Mouse (Mus musculus): Measurements from ENCODE around the gene Fcgr1. TPM values are rescaled to one million over a fixed set of nuclear protein-coding genes. Genes with fewer than 3 reads are reported as not detected.
"Not testable (repeated sequence)": the region's sequence is repeated elsewhere in the genome, so short reads cannot be mapped to it uniquely, and the experiment has no call there.

The Fcgr1 gene
- total RNA-seq (2015; ENCODE audit: low replicate concordance) (3.8 and 5.0 TPM in 2 replicates), total RNA-seq (2017; ENCODE audit: low replicate concordance) (4.1 TPM in 1 of 2 replicates, not detected in the other)

DNA sequence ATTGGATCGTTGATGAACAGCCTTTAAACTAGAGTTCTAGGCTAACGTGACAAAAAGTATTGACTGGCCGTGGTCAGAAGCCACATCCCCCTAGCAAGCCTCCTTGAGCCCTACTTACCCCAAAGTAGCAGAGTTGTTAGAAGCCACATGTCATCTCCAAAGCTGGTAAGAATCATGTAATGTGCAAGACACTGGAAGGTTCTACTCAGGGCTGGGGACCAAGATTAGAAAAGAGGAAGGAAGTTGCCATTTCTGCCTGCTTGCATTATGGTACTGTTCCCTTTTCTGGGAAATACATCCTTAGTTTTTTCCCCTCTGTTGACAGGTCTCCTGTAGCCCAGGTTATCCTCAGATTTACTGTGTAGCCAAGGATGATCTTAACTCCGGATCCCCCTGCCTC, at the start of gene Fcgr1:
Gene Fcgr1, minus strand, starts transcription at position 183 of the 400 bp plus-strand sequence.
- ATAC-seq (replicated peaks; ENCODE audit: low FRiP score, poor library complexity, severe bottlenecking), result no peak

DNA sequence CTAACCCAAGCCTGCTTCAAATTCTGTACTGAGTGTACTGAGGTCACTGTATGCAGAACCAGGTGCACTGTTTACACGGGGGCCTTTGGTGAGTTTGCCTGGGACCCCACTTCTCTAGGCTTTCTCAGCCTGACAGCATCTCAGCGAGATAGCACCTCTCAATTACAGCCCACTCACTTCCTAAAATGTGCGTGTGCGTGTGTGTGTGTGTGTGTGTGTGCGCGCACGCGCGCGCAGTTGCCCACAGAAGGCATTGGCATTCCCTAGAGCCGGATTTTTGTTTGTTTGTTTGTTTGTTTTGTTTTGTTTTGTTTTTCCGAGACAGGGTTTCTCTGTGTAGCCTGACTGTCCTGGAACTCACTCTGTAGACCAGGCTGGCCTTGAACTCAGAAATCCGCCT, 48.9 kb upstream of the Fcgr1 start:
- not testable (repeated sequence) for ATAC-seq (replicated peaks; ENCODE audit: low FRiP score, poor library complexity, severe bottlenecking)

DNA sequence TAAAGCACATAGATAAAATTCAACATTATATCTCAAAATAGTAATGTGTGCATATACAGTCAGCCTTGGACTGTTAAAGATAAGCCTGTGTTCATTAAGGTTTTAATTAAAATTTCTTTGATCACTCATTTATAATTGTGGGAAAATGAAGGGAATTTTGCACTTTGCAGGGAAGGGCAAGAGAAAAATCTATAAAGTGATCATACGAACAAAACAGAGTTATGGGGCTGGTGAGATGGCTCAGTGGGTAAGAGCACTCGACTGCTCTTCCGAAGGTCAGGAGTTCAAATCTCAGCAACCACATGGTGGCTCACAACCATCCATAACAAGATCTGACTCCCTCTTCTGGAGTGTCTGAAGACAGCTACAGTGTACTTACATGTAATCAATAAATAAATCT, 48.3 kb upstream of the Fcgr1 start:
- not testable (repeated sequence) for ATAC-seq (replicated peaks; ENCODE audit: low FRiP score, poor library complexity, severe bottlenecking)

DNA sequence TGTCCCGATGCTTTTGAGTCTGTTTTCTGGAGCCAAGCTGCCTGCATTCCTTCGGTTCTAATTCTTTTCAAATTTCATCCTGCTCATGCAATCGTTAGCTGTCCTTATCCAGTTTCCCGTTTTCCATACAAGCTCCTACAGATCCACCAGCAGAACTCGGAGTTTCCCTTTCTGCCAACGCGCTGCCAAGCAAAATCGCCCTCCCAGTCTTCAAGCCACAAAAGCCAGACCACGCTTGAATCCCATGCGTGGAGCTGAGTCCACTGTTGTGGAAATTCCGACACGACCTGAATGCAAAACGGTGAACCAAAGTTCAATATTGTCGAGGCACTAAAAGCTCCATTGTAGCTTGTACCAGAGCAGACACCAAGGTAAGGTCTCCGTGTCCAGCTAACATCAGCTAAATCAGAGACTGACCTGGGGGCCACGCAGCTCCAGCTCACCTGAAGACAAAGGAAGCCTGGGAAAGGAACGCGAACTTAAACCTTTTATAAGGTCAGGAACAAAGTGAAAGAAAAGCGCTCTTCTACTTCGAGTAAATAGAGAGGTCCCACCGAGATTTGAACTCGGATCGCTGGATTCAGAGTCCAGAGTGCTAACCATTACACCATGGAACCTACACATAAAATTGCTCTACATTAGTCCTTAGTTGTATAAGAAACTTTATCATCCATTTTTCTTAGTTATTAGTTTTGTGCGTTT, 47.0 kb upstream of the Fcgr1 start:
- no peak for ATAC-seq (replicated peaks; ENCODE audit: low FRiP score, poor library complexity, severe bottlenecking)

DNA sequence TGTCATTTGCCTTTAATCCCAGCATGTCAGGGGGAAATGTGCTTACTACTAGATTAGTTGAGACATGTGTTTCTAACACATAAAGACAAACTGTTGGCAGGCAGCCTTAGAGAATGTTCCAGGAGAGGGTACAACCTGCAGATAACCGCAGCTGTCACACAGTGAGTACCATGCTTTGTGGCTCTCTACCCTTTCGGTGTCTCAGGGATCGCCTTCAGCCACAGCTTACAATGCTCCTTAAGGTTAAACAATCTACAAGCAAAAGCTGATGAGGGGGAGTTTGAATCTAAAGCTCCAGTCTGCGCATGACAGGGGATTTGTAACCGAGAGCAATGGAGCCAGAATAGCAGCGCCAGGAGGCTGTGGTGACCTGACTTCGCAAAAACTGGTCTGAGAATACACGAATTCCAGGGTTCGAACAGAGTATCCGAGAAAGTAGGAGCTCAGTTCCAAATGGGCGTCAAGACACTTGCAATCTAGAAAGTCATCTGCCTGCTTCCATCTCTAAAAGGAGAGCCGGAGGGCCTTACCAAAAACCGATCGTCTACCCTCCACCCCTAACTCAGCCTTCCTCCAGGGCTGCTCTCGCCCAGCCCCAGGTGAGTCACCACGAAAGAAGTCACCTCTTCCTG, 45.2 kb upstream of the Fcgr1 start:
- ATAC-seq (replicated peaks; ENCODE audit: low FRiP score, poor library complexity, severe bottlenecking), result no peak

DNA sequence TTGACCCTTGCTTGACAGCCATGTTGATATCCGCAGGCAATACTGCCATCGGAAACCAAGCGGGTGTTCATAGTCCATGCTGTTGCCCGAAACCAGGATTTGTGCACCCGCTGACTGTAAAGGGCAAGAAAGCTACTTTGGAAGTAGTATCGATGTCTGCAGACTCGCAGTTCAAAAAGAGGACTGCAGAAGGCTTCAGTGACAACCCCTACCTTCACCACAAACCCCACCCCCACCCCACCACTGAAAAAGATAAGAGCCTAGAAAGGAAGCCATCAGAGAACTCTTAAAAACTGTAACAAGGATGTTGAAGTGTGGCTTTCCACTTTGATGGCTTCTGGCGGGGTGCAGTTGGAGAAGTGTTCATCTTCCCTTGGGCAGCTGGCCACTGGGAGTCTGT, 44.3 kb upstream of the Fcgr1 start:
- ATAC-seq (replicated peaks; ENCODE audit: low FRiP score, poor library complexity, severe bottlenecking), result no peak

DNA sequence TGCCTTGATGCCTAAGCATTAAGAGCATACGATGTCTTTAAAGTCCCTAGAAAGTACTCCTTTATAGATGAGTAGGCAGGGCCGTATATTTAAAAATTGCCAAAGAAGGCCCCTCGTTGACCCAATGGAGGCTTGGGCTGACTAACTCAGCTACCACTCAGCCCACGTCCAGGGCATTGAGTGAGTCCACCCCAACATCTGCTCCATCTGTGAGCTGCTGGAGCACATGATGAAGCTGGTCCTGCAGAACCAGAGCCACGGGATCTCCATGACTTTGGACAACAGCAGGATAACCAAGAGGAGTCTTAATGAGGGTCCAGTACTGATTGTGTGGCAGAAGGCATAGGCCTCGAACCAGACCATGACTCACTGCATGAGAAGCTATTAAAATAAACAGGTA, 43.5 kb upstream of the Fcgr1 start:
- ATAC-seq (replicated peaks; ENCODE audit: low FRiP score, poor library complexity, severe bottlenecking), result no peak

DNA sequence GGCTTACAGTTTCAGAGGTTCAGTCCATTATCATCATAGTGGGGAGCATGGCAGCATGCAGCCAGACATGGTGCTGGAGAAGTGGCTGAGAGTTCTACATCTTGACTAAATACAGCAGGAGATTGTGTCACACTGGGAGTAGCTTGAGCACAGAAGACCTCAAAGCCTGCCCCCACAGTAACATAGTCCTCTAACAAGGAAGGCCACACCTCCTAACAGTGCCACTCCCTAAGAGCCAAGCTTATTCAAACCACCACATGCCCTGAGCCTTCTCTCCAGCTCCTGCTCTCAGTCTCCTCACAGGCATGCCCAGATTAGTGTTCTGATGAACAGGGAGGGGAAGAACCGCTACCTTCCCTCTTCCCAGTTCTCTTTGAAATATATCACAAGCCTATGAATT, 42.9 kb upstream of the Fcgr1 start:
- ATAC-seq (replicated peaks; ENCODE audit: low FRiP score, poor library complexity, severe bottlenecking), result no peak

DNA sequence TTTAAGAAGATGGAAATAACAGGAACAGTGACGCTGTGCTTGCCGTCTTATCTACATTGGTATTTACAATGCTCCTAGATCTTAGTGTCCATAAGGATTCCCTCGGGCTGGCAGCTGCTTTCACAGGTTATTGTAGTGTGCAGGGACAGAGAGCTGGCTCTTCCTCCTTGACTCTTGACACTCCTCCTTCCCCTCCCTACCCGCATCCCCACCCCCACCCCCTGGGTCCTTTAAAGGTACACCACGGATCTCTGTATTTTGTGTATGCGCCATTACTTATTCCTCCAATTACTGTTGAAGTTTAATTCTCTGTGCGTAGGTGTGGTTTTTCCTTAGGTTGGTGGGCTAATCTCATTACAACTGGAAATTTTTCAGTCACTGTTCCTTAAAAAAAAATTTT, 41.8 kb upstream of the Fcgr1 start:
- no peak for ATAC-seq (replicated peaks; ENCODE audit: low FRiP score, poor library complexity, severe bottlenecking)

DNA sequence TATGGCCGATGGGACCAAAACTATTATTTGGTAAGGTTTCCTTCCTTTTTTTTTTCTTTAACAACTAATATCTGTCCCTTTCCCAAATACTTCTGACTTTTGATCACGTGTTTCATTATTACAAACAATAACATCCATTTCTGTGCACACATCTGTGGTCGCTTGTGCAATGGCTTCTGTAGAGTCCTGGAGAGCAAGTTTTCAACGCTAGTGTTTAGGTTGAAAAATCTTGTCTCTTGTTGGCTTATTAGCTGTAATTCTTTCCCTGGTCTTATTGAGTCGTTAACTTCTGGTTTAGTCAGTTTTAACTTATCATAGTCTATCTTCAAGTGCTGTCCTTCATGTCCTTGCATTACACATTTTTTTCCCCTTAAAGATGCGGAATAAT, 41.4 kb upstream of the Fcgr1 start:
- no peak for ATAC-seq (replicated peaks; ENCODE audit: low FRiP score, poor library complexity, severe bottlenecking)

DNA sequence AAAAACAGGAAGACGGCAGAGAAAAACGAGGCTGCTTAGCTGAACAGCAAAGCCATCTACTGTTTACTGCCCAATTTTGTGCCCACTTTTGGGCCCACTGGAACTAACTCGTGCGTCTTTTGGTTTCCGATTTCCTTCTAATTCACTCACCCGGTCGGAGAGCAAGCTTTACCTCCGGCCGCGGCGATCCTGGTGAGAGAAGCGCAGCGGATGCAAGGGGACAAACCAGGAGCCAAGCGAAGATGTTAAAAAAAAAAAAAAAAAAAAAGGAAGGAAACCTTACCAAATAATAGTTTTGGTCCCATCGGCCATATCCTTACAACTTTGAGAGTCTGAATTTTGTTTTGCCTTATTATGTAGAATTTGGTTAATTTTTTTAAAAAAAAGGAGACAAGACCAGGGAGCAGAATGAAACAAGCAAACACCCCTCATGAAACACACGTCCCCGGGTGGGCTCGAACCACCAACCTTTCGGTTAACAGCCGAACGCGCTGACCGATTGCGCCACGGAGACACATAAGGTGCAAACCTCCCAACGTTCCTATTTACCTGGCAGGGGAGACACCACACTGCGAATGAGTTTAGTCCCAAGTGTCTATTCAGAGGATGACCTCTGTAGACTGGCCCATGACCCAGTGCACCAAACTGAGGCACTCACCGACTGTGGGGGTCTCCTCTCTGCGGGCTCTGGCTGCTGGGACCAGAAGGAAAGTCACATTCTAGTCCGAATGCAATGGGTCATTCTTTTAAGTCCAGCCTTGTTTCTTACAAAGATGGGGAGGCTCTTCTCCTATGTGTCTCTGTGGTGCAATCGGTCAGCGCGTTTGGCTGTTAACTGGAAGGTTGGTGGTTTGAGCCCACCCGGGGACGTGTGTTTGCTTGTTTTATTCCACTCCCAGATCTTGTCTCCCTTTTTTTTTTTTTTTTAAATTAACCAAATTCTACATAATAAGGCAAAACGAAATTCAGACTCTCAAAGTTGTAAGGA, 40.7 kb upstream of the Fcgr1 start:
- no peak for ATAC-seq (replicated peaks; ENCODE audit: low FRiP score, poor library complexity, severe bottlenecking)

DNA sequence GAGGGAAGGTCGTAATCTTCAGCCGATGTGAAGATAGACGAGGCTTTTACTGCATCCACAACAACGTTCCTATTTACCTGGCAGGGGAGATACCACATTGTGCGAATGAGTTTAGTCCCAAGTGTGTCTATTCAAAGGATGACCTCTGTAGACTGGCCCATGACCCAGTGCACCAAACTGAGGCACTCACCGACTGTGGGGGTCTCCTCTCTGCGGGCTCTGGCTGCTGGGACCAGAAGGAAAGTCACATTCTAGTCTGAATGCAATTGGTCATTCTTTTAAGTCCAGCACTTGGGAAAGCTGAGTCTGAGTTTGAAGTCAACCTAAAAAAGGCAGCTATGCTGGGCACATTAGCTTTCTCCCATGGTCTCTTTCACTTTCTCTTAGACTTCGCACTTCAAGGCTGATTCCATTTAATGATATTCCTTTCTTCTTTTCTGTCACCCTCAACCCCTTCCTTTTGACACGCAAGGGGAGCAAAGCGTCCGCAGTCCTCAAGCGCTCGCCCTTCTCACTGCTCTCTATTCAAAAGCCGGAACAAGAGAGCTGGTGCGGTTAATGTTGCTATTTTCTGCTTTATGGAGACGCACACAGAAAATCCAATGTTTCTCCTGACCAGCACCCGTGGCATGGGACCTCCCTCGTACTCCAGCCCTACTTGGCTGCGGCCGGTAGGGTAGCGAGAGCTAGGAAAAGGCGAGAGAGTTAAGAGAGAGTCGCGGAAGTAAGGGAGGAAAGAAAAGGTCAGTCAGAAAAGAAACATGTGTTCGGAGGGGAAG, 39.8 kb upstream of the Fcgr1 start:
- no peak for ATAC-seq (replicated peaks; ENCODE audit: low FRiP score, poor library complexity, severe bottlenecking)

DNA sequence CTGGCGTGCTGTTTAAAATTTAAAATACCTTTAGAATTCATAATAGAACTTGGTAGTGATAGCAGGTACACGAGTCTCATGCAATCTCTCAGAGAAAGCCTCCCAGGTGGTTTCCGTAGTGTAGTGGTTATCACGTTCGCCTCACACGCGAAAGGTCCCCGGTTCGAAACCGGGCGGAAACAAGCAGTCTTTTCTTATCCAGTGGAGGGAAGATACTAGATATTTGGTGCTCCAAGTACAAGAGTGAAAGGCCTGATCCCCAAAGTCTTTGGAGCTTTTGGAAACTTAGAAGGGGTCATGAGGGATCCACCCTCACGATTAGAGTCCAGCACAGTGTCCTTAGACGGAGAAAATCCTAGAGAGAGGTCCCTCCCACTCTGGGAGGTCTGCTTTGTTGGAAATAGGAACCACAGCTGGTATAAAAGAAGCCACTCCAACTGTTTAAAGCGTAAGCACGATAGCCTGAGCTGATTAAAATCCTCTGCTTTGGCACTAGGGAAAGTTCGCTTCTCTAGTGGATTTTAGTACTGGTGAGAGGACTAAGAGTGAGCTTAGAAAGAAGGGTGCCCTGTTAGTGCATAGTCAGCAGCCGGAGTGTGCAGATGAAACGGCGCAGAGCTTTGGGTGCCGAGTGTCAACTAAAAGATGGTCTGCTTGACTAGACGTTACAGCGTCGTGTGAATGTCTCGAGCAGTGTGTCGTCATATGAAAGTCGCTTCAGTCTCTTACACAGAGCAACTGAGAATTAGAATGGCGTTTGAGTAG, 39.0 kb upstream of the Fcgr1 start:
- ATAC-seq (replicated peaks; ENCODE audit: low FRiP score, poor library complexity, severe bottlenecking), result no peak

DNA sequence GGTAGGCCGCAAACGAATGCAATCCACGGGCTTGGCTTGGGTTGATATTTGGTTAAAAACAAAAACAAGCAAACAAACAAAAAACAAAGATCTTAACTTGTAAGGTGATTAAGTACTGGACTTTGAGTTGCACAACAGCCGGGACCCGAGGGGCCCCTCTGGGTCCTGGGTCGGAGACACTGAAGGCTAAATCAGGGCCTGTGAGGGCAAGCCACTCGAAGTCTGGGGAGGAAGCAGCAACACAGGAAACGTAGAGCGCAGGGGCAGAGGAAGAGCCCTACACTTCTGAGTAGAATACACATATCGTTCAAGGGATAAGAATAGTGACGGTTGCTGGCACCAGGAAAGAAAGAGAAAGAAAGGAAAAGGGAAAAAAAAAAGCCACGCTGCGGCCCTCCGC, 38.2 kb upstream of the Fcgr1 start:
- no peak for ATAC-seq (replicated peaks; ENCODE audit: low FRiP score, poor library complexity, severe bottlenecking)

DNA sequence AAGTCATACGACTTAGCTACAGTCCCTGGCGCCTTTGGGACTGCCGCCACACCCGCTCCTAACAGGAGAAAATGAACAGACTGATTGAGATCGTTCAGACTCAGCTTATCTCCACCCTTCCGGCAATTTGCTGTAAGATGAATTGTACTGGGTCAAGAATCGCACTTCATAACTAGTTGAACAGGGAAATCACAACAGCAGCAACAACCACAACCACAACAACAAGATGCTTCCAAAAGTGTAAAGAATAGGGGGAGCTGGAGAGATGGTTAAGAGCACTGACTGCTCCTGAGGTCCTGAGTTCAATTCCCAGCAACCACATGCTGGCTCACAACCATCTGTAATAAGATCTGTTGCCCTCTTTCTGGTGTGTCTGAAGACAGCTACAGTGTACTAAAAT, 37.7 kb upstream of the Fcgr1 start:
- no peak for ATAC-seq (replicated peaks; ENCODE audit: low FRiP score, poor library complexity, severe bottlenecking)

DNA sequence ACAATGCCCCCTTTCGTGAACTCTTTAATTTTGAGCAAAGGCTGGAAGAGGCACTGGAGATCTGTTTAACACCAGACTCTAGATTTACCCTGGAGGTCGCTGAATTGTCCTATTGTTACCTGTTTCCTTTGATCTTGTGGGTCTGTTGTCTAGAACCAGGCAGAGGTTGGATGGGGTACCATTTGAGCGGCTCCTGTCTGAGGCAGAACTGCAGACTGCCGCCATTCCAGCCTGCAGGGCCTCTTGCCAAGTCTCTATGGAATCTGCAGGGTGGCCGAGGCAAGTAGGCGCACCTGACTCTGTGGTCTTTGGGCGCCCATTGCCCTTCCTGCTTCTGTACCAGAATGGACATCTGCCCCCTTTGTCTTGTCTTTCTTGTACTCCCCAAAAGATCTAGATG, 36.8 kb upstream of the Fcgr1 start:
- ATAC-seq (replicated peaks; ENCODE audit: low FRiP score, poor library complexity, severe bottlenecking), result no peak

DNA sequence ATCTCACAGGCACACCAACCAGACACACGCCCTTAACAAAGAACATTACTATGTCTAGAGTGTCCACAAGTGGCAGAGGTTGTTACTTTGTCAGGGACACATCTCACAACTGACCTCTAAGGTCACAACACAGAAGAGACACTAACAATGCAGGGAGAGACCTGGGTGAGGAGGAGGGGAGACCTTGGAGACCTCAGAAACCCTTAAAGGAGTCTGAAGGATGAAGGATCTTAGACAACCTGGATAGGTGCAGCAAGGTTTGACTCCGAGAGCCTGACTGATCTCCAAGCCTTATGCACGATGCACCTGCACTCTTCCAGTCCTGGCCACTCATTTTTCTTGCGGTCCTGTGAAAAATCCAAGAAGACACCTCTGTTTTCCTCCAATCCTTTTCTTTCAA, 36.4 kb upstream of the Fcgr1 start:
- ATAC-seq (replicated peaks; ENCODE audit: low FRiP score, poor library complexity, severe bottlenecking), result no peak

DNA sequence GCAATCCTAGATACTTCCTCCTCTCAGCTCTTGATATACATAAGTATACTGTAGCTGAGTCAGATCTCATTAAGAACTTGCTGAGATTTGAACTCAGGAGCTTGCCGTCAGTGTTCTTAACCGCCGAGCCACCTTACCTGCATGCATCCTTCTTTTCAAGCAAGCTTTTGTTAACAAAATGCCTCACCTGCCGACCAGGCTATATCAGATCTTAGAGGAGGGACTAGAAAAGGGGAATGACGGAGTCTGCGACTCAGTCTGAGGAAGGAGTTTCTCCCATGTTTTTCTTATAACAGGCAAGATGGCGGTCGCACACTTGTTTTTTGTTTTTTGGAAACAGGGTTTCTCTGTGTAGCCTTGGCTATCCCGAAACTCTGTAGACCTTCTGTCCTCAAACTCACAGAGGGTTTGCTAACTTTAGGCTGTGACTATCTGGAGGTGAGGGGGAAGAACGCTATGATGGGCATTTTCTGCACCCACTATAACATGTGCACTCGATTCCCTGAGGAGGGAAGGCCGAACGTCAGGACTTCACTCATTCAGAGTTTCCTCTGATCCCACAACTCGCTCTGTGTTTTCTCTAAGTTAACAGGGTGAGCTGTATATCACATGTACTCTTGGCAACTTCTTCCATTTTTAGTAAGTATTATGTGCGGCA, 35.1 kb upstream of the Fcgr1 start:
- no peak for ATAC-seq (replicated peaks; ENCODE audit: low FRiP score, poor library complexity, severe bottlenecking)
